Mouse (Mus musculus): ENCODE results near the gene Il21.

The Il21 gene

GRCm38 (mm10) chr3:37191953-37192352 is 40.5 kb downstream of the Il21 start:
- DNase-seq (ENCODE audit: low read depth, low spot score) = no peak

GRCm38 (mm10) chr3:37185534-37185933 is 46.9 kb downstream of the Il21 start:
- DNase-seq (ENCODE audit: low read depth, low spot score) = no peak

- no peak for DNase-seq (ENCODE audit: low read depth, low spot score)
These were observed 49.8 kb downstream of the Il21 start for GRCm38 (mm10) chr3:37182415-37183269.

GRCm38 (mm10) chr3:37181041-37181440 is 51.4 kb downstream of the Il21 start:
- no peak for DNase-seq (ENCODE audit: low read depth, low spot score)

- no peak for DNase-seq (ENCODE audit: low read depth, low spot score)
These were observed 52.2 kb downstream of the Il21 start for GRCm38 (mm10) chr3:37180039-37180743.

GRCm38 (mm10) chr3:37179472-37179871 is 53.0 kb downstream of the Il21 start:
- no peak for DNase-seq (ENCODE audit: low read depth, low spot score)

GRCm38 (mm10) chr3:37174711-37175572 is 57.5 kb downstream of the Il21 start:
- DNase-seq (ENCODE audit: low read depth, low spot score) = no peak

GRCm38 (mm10) chr3:37173285-37173684 is 59.2 kb downstream of the Il21 start:
- DNase-seq (ENCODE audit: low read depth, low spot score) = no peak
